Mouse (Mus musculus) intestine, embryonic 14.5 days (tissue): Measurements from ENCODE around the gene Cacna1h. TPM values are rescaled to one million over a fixed set of nuclear protein-coding genes. Genes with fewer than 3 reads are reported as not detected.

Experiments used
- ATAC-seq: fragments of 200-750 bp; cut with Nextera tagmentation; replicated peaks from 2 replicates; pipeline ENCODE4 v1.8.0; 2017; ENCODE audit warnings: low read depth, moderate number of reproducible peaks, moderate TSS enrichment, moderate library complexity; ENCODE audit not compliant: low FRiP score, low TSS enrichment
- DNase-seq: peaks from one replicate; pipeline ENCODE4 v3.0.0-alpha.2; 2018; ENCODE audit warnings: low spot score
- H3K27ac ChIP-seq: fragments of 300-500 bp; sonication (generic); 2 replicates; pipeline ENCODE4 v1.5.1; 2014; ENCODE audit warnings: low read depth, mild to moderate bottlenecking, control low read depth
- H3K27me3 ChIP-seq: fragments of 300-500 bp; sonication (generic); replicated peaks from 2 replicates; pipeline ENCODE4 v1.6.1; 2014; ENCODE audit warnings: low read length, control low read depth; ENCODE audit not compliant: control insufficient read depth, insufficient read depth
- H3K36me3 ChIP-seq: fragments of 300-500 bp; sonication (generic); 2 replicates; pipeline ENCODE4 v1.6.1; 2014; ENCODE audit warnings: low read length, control low read depth; ENCODE audit not compliant: control insufficient read depth, insufficient read depth
- H3K4me1 ChIP-seq: fragments of 300-500 bp; sonication (generic); replicated peaks from 2 replicates; pipeline ENCODE4 v1.6.1; 2014; ENCODE audit warnings: low read length, control low read depth, mixed read lengths; ENCODE audit not compliant: control insufficient read depth, insufficient read depth
- H3K4me2 ChIP-seq: fragments of 300-500 bp; sonication (generic); 2 replicates; pipeline ENCODE4 v1.6.1; 2014; ENCODE audit warnings: low read length
- H3K4me3 ChIP-seq: fragments of 300-500 bp; sonication (generic); 2 replicates; pipeline ENCODE4 v1.5.1; 2014; ENCODE audit warnings: low read depth, low read length, control low read depth, mixed read lengths
- H3K9ac ChIP-seq: fragments of 300-500 bp; sonication (generic); 2 replicates; pipeline ENCODE4 v1.6.1; 2014; ENCODE audit warnings: mild to moderate bottlenecking, low read length
- H3K9me3 ChIP-seq: fragments of 300-500 bp; sonication (generic); 2 replicates; pipeline ENCODE4 v1.6.1; 2016; ENCODE audit warnings: low read length, control low read depth; ENCODE audit not compliant: control insufficient read depth
- WGBS: fragments of 180-500 bp; shearing (Covaris S2); extraction: QIAGEN DNeasy Blood & Tissue Kit; methylation state at CpG from one replicate; pipeline ENCODE4 v1.1.7; 2014; 5-methylcytosine and 5-hydroxymethylcytosine counted together
- polyA plus RNA-seq: library from polyadenylated mRNA; unstranded; fragments of >200 nt; fragmentation: Nextera tagmentation; extraction: Ambion mirVana; gene quantifications from 2 replicates; pipeline ENCODE4 v1.2.1, GENCODE M21; 2014

Cacna1h gene
- polyA plus RNA-seq, 1 experiment from 2014 or later, result 6.6 TPM

DNA sequence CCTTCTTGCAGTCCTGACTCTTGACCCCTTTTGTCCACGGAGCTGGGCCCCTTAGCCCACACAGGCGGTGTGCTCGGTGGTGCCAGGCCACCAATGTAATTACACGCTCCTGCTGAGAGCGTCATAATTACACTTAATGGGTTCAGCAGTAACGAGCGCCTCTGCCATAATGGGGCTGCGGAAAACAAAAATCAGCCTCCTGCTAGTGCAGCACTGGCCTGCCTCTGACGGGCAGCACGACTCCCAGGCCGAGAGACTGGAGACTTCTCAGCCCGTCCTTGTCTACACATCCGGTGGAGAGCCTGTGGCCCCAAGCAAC is 35.1 kb downstream of the Cacna1h start:
- Histone ChIP-seq H3K4me3 (no peak overlapping the region), H3K9me3 (no peaks in the 10 kb centered on the region), H3K9ac (no peak overlapping the region), H3K4me1 (no peaks in the 10 kb centered on the region), H3K27me3 (no peaks in the 10 kb centered on the region), H3K36me3 (peaks cover 15% of the 10 kb centered on the region; the same call in 1 of the 2 replicates), H3K4me2 (no peak overlapping the region), H3K27ac (no peak overlapping the region)
- 63% methylated on average over 13 of the region's 13 CpGs for WGBS
- ATAC-seq (0 out of 2 replicates have a peak, but pooled peaks have one; percentile 13), DNase-seq (no peak)

DNA sequence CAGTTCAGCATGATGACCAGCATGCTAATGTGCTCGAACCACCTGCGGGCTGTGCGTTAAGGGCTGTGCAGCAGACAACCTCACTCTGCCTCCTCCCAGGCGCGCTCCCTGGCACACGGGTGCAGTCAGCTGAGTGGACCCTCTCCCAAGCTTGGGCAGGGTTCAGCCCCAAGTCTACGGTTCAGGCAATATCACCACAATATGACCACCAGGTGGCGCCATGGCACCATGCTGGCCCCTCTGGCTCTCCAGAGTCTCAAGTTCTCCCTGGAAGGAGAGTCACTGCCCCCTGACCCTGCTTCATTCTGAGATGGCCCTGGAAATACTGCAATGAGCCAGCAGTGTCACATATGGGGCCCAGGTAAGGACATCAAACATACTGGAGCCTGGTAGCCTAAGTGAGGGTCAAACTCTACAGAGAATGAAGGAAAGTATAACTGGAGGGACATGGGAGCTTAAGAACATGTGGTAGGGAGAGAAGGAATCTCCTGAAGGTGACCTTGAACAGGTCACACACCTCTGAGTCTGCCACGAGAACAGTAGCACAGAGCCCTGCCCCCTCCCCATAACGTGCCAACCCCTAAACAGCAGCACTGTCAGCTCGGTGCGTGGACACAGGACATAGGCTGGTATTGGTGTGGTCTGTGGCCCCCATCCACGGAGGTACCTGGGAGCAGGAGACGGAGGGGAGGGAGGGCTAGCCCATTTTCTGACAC is 35.6 kb downstream of the Cacna1h start:
- Histone ChIP-seq H3K27me3 (no peaks in the 10 kb centered on the region), H3K9me3 (no peaks in the 10 kb centered on the region), H3K4me3 (no peak overlapping the region), H3K27ac (no peak overlapping the region), H3K36me3 (peaks cover 20% of the 10 kb centered on the region), H3K9ac (no peak overlapping the region), H3K4me1 (no peaks in the 10 kb centered on the region), H3K4me2 (no peak overlapping the region)
- DNase-seq, result peak; percentile 93
- ATAC-seq, result peak; percentile 59
- WGBS, result 36% methylated on average over 14 of the region's 14 CpGs

DNA sequence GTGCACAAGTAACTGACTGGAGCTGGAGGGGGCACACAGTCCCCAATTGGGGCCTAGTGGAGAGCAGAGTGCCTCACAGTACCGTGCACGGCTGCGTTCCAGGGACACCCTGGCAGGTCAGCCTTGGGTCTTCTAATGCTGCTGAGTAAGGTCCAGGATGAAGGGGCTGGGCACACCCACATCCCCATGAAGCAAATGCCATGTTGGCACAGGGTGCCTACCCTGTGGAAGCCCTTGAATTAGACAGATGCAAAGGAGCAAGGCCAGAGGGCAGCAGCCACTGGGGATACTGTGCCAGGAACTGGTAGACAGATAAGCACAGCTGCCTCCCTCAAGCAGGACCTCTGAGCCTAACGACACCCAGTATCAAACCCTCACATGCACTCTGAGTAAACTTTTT is 39.1 kb downstream of the Cacna1h start:
- DNase-seq, result no peak
- 82% methylated on average over 4 of the region's 4 CpGs for WGBS
- Histone ChIP-seq H3K4me1 (no peaks in the 10 kb centered on the region), H3K9ac (no peak overlapping the region), H3K27ac (no peak overlapping the region), H3K27me3 (no peaks in the 10 kb centered on the region), H3K36me3 (peaks cover 37% of the 10 kb centered on the region), H3K4me2 (no peak overlapping the region), H3K9me3 (no peaks in the 10 kb centered on the region), H3K4me3 (no peak overlapping the region)
- ATAC-seq, result no peak

DNA sequence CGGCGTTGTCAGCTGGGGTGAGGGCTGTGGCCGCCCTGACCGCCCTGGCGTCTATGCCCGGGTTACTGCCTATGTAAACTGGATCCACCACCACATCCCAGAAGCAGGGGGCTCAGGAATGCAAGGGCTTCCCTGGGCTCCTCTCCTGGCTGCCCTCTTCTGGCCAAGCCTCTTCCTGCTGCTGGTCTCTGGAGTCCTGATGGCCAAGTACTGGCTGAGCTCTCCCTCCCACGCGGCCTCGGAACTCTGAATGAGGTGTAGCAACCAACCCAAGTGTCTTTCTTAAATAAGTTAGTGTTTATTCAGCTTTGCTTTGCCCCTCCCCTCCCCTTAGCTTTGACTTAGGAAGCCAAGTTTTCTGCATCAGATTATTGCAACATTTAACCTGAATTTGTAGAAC is 59.6 kb downstream of the Cacna1h start:
- Histone ChIP-seq H3K9ac (no peak overlapping the region), H3K36me3 (peaks cover 16% of the 10 kb centered on the region), H3K4me1 (no peaks in the 10 kb centered on the region), H3K9me3 (no peaks in the 10 kb centered on the region), H3K4me3 (no peak overlapping the region), H3K27me3 (no peaks in the 10 kb centered on the region), H3K27ac (no peak overlapping the region), H3K4me2 (no peak overlapping the region)
- peak; percentile 60 for DNase-seq
- ATAC-seq, result no peak
- 40% methylated on average over 9 of the region's 9 CpGs for WGBS

DNA sequence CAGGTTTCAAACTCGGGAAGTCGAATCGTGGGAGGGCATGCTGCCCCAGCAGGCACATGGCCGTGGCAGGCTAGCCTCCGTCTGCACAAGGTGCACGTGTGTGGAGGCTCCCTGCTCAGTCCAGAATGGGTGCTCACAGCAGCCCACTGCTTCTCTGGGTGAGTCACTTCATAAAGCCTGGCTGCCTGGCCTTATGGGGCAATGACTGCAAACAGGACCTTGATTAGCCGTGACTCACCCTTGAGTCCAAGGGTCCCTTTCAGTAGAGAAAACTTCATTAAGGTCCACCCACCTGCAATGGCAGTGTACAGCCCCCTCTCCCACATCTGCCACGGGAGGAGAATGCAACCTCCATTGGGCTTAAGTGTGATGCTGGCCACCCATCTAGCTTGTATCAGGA is 61.1 kb downstream of the Cacna1h start:
- DNase-seq, result no peak
- Histone ChIP-seq H3K4me3 (no peak overlapping the region), H3K27me3 (no peaks in the 10 kb centered on the region), H3K4me2 (no peak overlapping the region), H3K9me3 (no peaks in the 10 kb centered on the region), H3K4me1 (no peaks in the 10 kb centered on the region), H3K36me3 (peaks cover 10% of the 10 kb centered on the region), H3K27ac (no peak overlapping the region), H3K9ac (no peak overlapping the region)
- peak; percentile 80 for ATAC-seq
- 61% methylated on average over 8 of the region's 8 CpGs for WGBS

DNA sequence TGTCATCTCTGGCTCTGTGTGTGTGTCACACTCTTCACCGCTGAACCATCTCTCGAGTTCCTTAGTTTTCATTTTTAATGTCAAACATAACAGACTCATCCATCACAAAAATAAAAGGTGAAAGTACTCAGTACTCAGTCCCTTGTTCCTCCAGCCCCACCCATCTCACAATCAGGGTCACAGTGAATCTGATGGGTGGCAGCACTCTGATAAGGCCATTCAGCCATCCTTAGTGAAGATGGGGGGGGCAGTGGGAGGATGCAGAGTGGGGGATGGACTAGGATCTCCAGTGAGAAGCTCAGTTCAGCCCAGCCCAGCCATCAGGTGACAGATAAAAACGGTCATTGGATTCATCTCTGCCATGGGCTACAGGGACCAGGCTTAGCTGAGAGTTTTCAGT is 64.6 kb downstream of the Cacna1h start, which contains the start of gene Tpsg1:
Gene Tpsg1, plus strand, starts transcription at position 301 of the 400 bp plus-strand sequence.
- 74% methylated on average over 3 of the region's 3 CpGs for WGBS
- H3K9me3 ChIP-seq, result no peaks in the 10 kb centered on the region
- H3K27ac ChIP-seq, result no peak within 1 kb of the TSS
- DNase-seq (no peak), ATAC-seq (no peak)
- H3K27me3 ChIP-seq, result no peaks in the 10 kb centered on the region
- no peak within 1 kb of the TSS for H3K9ac ChIP-seq
- H3K36me3 ChIP-seq, result no peaks in the 10 kb centered on the region
- no peak within 1 kb of the TSS for H3K4me2 ChIP-seq
- no peak within 1 kb of the TSS for H3K4me3 ChIP-seq
- no peaks in the 10 kb centered on the region for H3K4me1 ChIP-seq

DNA sequence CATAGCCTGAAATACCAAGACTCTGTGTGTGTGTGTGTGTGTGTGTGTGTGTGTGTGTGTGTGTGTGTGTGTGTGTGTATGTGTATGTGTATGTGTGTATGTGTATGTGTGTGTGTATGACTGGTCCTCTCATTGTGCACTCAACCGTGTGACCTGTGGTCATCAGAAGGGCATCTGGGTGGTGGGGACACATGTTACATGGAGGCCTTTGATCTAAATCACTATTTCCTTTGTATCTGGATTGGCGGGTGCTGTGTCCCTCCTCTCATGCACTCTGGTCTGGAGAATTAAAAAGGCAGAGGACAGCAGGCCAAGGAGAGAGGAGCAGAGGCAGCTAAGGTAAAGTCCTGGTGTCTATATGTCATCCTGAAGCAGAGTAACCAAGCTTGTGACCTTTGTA is 67.6 kb downstream of the Cacna1h start, which contains the start of gene Tpsb2:
Gene Tpsb2, plus strand, starts transcription at position 301 of the 400 bp plus-strand sequence.
- DNase-seq (no peak), ATAC-seq (no peak)
- H3K4me2 ChIP-seq, result no peak within 1 kb of the TSS
- H3K36me3 ChIP-seq, result no peaks in the 10 kb centered on the region
- 72% methylated on average over 2 of the region's 2 CpGs for WGBS
- H3K4me1 ChIP-seq, result no peaks in the 10 kb centered on the region
- H3K9me3 ChIP-seq, result no peaks in the 10 kb centered on the region
- no peaks in the 10 kb centered on the region for H3K27me3 ChIP-seq
- no peak within 1 kb of the TSS for H3K27ac ChIP-seq
- no peak within 1 kb of the TSS for H3K9ac ChIP-seq
- no peak within 1 kb of the TSS for H3K4me3 ChIP-seq

DNA sequence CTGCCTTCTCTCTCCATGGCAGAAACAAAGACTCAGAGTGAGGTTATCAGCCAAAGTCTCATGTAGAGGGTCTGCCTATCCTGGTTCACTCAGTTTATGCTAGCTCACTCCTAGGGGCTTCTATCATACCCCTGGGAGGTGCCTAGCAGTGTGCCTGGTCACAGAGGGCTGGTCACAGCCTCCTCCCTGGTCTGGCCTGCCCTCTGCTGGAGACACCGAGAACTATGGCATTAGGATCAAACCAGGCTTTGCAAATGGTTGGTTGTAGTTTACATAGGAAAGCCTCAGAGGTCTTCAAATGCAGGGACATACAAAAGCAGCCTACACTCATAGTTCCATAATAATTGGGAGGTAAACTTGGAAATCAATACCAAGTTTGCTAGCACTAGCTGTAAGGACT is 69.9 kb downstream of the Cacna1h start:
- ATAC-seq, result no peak

DNA sequence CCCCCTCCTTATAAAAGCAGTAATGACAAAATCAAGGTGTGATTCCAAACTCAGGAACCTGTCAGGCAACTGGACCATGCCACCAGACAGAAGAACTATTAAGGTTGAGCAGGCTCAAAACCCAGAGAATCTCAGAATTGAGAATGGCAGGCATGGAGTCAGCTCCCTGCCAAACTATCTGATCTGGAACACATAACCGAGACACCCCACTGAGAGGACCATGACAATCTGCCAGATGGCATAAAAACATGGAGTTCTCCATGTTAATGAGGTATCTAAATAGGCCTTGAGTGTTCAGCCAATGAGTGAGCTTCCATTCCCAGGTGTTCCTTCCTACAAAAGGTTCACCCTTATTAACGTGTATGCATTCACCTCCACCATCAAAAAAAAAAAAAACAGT is 72.3 kb downstream of the Cacna1h start:
- ATAC-seq, result no peak
- Histone ChIP-seq H3K4me1 (no peaks in the 10 kb centered on the region), H3K4me3 (no peak overlapping the region), H3K9me3 (no peaks in the 10 kb centered on the region), H3K36me3 (no peaks in the 10 kb centered on the region), H3K27ac (no peak overlapping the region), H3K4me2 (no peak overlapping the region), H3K27me3 (no peaks in the 10 kb centered on the region), H3K9ac (no peak overlapping the region)
- DNase-seq, result no peak
- 69% methylated on average over 2 of the region's 2 CpGs for WGBS

More for the DNA sequence above, 69.9 kb downstream of the Cacna1h start:
- no peaks in the 10 kb centered on the region for H3K4me1 ChIP-seq
- no peak overlapping the region for H3K27ac ChIP-seq
- H3K27me3 ChIP-seq, result no peaks in the 10 kb centered on the region
- peak; percentile 69 for DNase-seq
- no peaks in the 10 kb centered on the region for H3K9me3 ChIP-seq
- no peak overlapping the region for H3K4me3 ChIP-seq
- H3K4me2 ChIP-seq, result no peak overlapping the region
- 7% methylated on average over 1 of the region's 1 CpGs for WGBS
- H3K9ac ChIP-seq, result no peak overlapping the region
- no peaks in the 10 kb centered on the region for H3K36me3 ChIP-seq
